Mouse (Mus musculus) c-Kit-positive CD71-positive TER-119-positive erythroid progenitor cells, embryonic 14.5 days (primary cell): ENCODE results near the gene Lurap1l.
"Not testable (repeated sequence)": the region's sequence is repeated elsewhere in the genome, so short reads cannot be mapped to it uniquely, and the experiment has no call there.

Source experiments
- DNase-seq: peaks from one replicate; pipeline ENCODE4 v3.0.0-alpha.2; 2013; ENCODE audit warnings: low spot score

Lurap1l gene

DNA sequence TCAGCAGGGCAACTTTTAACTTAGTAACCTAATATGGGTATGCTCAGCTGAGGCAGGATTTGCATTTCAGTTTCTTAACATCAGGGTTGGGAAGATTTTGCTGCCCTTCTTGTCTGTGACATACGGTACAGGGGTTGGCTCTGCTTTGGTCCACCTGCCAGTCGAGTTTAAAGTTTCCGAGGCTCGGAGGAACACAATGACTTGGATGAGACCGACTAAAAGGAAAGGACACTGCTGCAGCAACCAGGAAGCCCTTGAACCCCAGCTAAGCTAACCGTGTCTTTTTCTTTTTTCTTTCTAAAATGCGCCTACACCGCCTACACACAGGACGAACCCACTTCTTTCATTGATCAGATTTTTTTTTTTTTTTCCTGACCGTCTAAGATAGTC lies at the start of gene Lurap1l:
Gene Lurap1l (plus strand): TSS at position 166 of the 390 bp plus-strand sequence.
- no peak for DNase-seq

DNA sequence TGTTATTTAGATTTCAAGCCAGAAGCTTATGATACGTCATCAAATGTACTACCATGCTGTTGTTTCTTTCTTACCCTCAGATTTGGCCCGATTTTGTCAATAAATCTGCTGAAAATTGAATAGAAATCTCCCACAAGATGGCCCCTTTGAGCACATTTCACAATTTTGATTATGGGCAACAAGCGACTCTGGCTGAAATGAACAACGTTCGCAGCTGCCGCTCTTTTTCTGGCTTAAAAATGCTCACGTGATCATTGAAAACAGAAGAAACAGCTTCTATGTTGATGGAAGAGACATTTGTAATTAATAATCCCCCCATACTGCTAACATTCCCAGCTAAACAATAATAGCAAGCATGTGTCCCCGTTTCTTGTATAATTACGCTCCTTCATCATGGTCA lies 47.5 kb upstream of the Lurap1l start:
- no peak for DNase-seq

DNA sequence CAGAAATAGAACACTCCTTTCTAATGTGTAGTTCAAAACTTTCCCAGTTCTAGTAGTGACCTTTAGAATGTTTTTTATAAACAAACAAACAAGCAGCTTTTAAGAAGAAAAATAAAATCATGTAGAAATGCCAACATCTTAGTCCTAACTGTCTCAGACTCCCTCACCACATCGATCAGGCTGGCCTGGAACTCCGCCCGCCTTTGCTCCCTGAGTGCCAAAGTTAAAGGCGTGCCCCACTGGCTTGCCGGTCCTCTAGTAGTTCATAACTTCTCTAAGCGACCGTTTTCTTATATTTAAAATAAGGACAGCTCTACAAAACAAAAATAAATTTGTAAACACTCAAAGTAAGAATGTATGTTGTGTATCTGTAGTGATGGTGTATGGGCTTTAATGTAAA lies 46.5 kb upstream of the Lurap1l start:
- no peak for DNase-seq

DNA sequence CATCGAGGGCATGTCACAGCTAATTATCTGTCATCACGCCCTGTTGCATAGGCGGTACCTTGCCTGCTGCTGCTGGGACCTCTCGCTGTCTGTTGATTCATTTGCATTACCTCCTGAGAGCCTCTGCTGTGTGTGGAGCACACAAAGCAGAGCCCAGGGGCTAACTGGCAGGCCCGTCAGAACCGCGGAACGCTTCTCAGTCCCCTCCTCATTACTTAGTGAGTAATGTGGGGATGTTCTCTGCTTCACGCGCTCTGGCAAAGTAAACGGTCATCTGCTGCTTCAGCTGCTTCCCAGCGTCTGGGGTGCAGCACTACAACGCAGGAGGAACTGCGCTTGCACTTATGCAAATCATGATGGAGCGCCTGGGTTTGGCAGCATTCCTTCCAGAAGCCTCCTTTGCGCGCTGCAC lies 45.9 kb upstream of the Lurap1l start:
- DNase-seq = peak; percentile 2

DNA sequence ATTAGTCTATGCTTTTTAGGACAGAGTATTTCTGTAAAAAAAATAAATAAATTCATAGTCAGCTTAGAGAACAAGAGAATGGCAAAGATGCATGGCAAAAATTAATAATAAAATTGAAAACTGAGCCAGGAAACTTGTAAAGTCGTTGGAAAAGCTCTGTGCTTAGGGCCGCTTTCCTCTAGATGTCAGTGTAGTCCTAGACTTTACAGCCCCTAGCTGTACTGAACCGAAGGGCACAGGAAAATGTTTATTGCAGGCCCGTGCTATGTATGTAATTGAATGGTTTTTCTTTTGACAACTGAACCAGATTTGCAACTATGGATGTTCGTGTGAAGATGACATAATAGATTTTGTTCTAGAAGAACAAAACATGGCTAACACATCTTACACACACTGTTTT lies 44.4 kb upstream of the Lurap1l start:
- DNase-seq = no peak

DNA sequence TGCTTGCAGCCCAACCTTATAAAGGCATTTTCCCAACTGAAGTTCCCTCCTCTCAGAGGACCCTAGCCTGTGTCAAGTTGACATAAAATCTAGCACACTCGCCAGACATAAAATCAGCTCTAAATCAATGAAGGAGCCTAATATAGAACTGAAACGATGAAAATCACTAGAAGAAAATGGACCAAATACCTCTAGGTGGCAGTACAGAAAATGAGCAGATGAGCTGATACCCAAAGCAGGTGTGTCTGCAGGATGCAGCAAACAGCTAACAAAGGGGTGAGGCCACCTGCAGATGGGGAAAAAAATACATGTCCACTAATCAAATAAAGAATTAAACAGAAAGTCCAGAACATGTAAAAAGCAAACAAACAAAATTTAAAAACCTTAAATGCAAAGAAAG lies 40.8 kb upstream of the Lurap1l start:
- DNase-seq = no peak

DNA sequence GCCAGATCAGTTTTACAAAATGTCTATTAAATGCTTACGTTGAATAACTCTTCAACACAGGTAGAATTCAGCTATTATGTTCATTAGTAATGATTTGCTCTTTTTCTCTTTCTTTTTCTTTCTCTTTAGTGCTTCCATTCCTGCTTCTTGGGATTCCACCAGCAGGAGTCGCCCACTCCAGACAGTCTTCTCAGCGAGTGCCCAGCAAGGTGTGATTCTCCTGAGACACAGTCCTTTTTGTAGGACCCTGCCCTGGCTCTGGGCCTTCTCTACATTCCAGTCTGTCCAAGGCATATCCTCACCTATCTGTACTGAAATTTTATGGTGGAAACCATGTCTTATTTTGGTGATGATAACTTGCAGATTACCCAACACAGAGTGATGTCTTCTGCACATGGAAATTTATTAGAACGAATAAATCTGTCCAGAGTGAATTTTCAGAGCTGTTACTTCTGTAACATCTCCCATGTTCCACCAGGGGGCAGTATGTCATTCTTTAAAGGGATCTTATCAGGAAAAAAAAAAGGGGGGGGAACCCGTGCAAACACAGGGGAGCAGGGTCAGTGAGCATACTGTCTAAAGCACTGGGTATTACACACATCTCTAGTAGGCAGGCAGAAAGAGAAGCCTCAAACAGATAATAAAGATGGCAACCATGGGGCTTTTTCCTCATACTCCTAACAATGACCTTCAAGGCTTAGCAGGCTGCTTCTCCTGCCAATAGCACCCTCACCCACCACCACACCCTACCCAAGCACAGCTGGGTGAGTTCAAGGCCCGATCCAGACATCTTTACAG lies 37.4 kb upstream of the Lurap1l start:
- peak; percentile 3 for DNase-seq

DNA sequence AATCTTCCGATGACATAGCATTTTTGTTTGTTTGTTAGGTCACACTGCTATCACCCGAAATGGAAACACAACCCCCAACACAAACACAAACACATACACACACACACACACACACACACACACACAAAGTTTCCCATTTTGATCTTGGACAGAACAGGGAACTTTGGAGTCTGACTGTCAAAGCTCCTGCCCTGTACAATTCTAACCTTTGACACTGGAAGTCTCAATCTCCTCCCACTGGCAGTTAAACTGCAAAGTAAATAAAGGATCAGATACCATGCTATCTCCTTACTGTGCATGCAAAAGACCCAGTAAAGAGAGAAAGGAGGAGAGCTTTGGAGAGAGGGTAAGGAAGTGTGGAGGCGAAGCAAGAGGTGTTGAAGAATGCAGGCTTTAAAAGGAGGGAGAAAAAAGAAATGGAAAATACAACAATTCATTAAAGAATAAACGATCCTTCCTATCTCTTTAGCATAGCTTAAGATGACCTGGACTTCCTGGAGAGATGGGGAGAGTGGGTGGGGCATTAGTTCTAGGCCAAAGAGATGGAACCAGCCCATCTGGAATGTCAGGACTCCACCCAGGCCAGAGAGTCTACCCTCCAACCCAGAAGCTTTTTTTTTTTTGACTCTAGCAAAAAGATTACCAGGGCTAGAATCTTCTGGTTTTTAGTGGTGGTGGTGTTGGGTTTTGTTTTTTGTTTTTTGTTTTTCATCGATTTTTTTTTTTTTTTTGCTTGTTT lies 36.2 kb upstream of the Lurap1l start:
- DNase-seq = no peak

DNA sequence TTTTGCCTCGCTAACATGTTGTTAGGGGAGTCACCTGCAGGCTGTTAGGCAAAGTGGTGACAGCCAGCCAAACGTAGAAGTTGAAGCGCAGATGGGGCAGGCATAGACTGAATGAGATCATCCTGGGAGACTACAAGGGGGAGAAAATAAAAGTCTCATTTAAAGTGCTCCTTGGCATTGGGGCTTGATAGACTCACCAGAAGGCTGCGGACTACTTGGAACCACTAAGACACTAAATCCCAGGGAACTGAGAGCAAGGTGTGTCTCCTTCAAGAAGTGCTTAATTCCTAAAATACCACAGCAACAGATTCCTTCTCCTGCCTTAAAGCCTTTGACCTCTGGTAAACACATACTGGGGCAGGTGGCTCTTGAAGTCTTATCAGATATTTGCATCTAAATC lies 35.4 kb upstream of the Lurap1l start:
- DNase-seq = no peak

DNA sequence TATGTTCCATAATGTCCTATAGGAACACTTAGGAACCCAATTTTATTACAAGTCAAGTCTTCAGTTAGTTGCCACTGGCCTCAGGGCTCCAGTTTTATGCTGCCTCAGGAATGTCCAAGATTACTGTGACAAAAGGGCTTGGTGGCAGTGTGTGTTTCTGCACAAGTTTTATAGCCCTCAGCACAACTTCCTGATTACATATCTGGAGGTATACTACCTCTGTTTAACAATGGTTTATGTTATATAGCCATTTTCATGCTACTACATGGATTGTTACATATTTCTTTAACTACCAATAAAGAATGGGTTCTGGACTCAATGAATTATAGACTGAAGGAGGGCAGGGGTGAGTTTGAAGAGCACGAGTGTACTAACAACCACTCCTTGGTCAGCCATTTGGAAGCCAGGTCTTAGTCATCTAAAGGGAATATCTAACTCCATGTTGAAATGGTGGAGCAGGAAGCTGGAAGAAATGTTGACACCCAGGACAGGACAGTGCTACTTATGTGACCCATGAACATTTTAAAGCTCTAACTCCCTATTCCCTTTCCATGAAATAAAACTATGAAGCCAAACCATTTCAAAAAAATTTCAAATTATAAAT lies 28.3 kb upstream of the Lurap1l start:
- no peak for DNase-seq

DNA sequence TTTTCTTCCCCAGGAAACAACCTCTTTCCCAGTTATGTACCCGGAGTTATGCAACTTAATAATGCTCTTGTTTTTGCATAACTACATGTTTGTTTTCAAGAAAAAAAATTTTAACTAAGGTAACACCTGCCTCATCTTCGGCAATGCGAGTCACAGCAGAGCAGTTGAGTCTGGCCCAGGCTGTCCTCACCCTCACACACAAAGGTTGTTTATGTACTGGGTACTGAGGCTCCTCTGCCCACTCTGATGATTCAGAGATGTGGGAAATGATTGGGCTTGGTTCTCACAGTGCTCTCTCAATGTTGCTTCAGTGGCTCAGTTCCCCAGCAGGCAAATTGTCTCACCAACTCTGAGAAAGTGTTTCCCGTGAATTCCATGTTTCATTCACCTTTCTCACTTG lies 23.8 kb upstream of the Lurap1l start:
- DNase-seq = no peak

DNA sequence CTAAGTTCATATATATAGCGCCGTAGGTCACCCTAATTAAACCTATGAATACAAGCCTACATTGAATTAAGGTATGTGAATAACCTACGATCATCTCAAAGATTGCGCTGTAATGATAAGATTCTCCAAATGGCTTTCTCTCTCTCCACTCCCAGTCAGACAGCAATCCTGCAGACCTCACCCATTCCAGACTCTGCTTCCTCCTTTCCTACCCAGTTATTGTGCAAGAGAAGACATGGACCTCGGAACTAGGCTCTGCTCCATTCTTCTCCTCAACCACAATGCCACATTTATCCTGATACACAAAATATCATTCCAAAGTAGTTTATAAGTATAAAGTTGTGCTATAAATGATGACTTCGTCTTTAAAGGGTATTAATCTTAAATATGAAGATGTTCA lies 19.4 kb upstream of the Lurap1l start:
- no peak for DNase-seq

DNA sequence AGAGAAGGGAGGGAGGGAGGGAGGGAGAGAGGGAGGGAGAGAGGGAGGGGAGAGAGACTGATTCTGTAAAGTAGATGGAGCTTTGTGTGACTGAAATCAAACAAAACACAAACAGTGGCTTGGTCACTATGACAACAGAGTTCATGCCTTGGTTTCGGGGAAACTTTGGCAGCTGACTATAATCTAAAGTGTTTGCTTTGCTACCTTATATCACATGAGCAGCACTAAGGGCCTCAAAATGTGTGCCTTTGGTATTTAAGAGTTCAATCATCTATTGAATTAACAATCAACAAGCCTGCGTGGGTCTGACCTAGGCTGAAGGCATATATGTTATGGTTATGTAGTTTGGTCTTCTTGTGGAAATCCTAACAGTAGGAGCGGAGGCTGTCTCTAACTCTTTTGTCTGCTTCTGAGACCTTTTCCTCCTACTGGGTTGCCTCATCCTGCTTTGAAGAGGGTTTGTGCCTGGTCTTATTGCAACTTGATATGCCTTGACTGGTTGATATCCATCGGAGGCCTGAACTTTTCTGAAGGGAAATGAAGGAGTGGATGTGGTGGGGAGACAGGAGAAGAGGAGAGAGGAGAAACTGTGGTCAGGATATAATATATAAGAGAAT lies 15.1 kb upstream of the Lurap1l start:
- DNase-seq = no peak

DNA sequence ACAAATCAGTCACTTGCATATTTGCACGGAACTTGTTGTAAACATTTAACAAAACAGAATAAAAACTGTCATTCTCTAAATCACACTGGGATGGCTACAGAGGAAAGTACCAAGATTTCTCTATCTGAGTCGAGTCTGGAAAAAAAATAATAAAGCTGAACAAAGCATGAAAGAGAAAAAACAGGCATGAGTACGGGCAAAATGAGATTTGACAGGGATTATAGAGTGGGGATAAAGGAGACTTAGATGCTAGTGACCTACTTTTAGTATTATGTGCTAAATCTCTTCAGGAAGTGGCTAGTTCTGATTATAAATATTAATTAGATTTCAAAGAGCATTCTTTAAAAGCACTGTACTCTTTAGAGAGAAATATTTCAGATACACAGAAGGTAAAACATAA lies 3.7 kb upstream of the Lurap1l start:
- no peak for DNase-seq

DNA sequence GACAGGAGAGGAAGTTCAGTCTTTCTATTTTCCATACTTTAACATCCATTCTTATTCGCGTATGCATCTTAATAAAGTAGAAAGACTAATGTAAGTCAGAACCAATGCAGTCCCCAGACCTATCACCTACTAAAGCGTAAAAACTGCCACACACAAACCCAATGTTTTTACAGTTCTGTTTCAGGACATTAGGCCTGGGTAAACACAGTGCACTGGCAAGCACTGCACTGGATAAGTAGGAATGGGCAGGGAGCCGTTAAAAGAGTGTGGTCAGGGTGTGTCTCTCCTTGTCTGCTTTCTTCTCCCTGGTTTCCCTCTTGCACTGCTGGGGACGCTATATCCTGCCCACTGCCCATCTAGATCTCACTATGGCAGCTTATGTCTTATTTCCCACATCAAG lies 2.5 kb upstream of the Lurap1l start:
- no peak for DNase-seq

DNA sequence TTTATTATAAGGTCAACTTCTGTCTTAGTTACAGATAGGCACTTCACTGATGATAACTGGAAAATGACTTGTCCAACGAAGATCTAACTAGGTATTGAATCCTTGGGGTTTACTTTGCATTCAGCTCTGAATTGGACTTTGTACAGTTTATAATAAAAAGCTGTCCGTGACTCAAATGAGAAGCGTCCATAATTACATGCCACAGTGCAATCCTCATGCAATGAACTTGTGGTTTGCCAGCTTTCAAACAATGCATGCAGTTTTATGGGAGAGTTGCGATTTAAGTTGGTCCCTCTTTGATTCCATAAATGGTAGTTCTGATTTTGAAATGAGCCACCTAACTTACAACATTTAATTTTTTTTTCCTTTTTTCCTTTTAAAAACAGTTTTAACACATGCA lies 1.5 kb upstream of the Lurap1l start:
- DNase-seq = no peak

DNA sequence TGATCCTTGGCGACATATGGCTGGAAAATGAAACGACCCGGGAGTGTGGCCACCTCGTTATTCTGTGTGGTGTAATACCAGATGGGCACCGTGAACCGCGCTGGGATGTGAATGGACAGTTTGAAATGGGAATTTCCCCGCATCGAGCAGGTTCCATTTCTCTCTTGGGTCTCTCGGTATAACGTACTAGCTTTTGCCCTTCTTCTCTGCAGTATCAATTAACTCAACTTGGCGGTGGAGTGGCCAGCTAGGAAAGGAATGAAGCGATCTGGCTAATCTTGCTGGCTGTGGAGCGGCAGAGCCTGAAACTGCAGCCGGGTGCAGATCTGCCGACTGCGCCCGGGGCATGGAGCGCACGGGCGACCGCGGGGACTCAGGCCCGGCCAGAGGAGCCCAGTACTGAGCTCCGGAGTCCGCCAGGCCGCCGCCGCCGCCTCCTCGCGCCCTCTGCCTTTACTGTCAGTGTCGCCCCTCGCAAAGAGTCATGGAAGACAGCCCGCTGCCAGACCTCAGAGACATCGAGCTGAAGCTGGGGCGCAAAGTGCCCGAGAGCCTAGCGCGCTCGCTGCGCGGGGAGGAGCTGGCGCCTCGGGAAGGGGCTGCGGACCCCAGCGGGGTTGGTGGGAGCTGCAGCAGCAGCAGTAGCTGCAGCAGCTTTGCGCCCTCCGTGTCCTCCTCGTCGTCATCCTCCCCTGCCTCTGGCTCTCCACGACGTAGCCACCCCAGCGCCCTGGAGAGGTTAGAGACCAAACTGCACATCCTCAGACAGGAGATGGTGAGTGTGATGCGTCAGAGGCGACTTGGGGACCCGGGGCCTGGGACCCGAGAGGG lies 640 bp downstream of the Lurap1l start:
- DNase-seq = no peak

DNA sequence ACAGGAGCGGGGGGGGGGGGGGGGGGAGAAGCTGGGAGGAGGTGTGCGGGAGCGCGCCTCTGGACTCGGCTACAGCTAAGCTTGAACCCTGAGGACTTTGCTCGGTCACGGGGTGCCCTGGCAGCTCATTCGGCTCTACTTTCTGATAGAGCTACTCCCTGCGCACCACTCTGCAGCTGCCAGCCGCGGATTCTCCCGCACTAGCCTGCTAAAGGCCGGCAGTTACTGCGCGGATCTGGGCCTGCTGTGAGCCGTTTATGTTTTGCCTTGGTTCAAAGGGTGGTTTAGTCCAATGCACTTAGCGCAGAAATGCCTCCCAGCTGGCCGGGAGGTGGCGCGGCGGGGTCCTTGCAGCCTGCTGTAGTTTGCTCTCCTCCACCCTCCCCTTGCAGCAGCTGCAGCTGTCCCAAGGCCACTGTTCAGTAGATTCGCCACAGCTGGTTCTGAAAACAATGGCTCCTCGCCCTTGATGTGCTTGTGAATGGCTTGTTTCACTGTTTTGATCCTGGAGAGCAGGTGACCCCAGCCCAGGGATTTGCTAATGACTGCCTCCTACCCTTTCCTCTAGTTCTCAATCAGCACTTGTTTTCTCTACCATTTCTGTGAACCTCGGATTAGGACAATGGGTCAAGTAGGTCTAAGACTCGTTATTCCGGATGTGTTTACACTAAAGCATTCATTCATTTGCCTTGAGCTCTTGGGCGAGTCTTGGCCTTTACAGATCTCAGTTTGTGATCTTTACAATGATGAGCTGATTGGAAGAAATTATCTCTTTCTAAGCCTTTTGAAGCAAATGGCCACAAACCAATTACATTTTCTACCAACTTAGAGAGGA lies 1.5 kb downstream of the Lurap1l start:
- DNase-seq = no peak

DNA sequence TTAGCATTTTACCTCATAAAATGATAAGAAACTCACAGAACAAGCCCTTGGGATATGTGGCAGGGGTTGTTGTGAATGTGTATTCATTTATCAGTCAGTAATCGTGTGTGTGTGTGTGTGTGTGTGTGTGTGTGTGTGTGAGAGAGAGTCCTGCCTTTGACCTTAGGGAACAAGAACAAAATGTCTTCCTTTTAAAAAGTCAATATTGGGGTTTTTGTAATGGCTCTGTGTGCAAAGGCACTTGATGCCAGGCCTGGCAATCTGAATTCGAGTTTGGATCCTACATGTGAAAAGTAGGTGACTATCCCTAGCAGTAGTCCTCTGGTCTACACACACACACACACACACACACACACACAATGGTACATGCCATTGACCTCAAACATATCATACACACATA lies 4.8 kb downstream of the Lurap1l start:
- DNase-seq = no peak

DNA sequence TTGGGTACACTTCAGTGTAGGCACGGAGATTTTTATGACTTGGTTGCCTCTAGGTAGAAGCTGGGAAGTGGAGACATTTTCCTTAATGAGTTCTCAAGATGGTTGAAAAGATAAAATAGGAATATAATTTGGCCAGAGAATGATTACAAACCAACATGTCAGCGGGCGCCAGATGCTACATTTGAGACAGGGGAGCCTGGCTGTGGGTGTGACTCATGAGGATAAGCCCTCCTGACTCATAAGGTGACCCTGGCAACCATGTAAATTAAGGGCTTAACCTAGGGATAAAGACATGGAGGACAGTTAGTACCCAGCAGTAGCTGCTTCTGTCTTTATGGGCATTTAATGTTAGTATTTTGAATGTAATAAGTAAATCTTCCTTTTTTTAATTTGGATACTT lies 6.2 kb downstream of the Lurap1l start:
- no peak for DNase-seq

DNA sequence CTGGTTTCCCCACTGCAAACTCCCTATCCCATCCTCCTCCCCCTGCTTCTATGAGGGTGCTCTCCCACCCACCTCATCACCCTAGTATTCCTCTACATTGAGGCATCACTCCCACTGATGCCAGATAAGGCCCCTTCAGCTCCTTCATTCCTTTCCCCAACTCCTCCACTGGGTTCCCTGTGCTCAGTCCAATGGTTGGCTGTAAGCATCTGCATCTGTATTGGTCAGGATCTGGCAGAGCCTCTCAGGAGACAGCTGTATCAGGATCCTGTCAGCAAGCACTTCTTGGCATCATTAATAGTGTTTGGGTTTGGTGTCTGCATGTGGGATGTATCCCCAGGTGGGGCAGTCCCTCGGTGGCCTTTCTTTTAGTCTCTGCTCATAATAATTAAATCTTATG lies 6.7 kb downstream of the Lurap1l start:
- DNase-seq = not testable (repeated sequence)
